Mouse (Mus musculus) heart, postnatal 0 days (tissue): Measurements from ENCODE around the gene Ahnak. TPM values are rescaled to one million over a fixed set of nuclear protein-coding genes. Genes with fewer than 3 reads are reported as not detected.

Experiments used
- ATAC-seq: fragments of 200-750 bp; cut with Nextera tagmentation; 2 replicates; pipeline ENCODE4 v1.8.0; 2017; ENCODE audit warnings: low read depth, moderate number of reproducible peaks, moderate library complexity; ENCODE audit not compliant: insufficient read depth
- DNase-seq: peaks from one replicate; pipeline ENCODE4 v3.0.0-alpha.2; 2016; ENCODE audit warnings: low spot score
- H3K27ac ChIP-seq: fragments of 300-500 bp; sonication (generic); 2 replicates; pipeline ENCODE4 v1.5.1; 2014; ENCODE audit warnings: low read depth, mild to moderate bottlenecking
- H3K27me3 ChIP-seq: fragments of 300-500 bp; sonication (generic); 2 replicates; pipeline ENCODE4 v1.6.1; 2014; ENCODE audit warnings: low read length, mixed read lengths; ENCODE audit not compliant: control insufficient read depth, insufficient read depth
- H3K36me3 ChIP-seq: fragments of 300-500 bp; sonication (generic); replicated peaks from 2 replicates; pipeline ENCODE4 v1.6.1; 2014; ENCODE audit warnings: low read length, mixed read lengths; ENCODE audit not compliant: control insufficient read depth, insufficient read depth
- H3K4me1 ChIP-seq: fragments of 300-500 bp; sonication (generic); 2 replicates; pipeline ENCODE4 v1.6.1; 2014; ENCODE audit warnings: antibody characterized with exemption; ENCODE audit not compliant: control insufficient read depth, insufficient read depth
- H3K4me2 ChIP-seq: fragments of 300-500 bp; sonication (generic); 2 replicates; pipeline ENCODE4 v1.6.1; 2014; ENCODE audit warnings: low read depth, mild to moderate bottlenecking, low read length, moderate library complexity
- H3K4me3 ChIP-seq: fragments of 300-500 bp; sonication (generic); 2 replicates; pipeline ENCODE4 v1.5.1; 2014; ENCODE audit warnings: low read depth, low read length
- H3K9ac ChIP-seq: fragments of 300-500 bp; sonication (generic); replicated peaks from 2 replicates; pipeline ENCODE4 v1.6.1; 2014; ENCODE audit warnings: low read depth, low read length, mixed read lengths
- H3K9me3 ChIP-seq: fragments of 300-500 bp; sonication (generic); replicated peaks from 2 replicates; pipeline ENCODE4 v1.6.1; 2016; ENCODE audit warnings: low read length; ENCODE audit not compliant: control insufficient read depth
- CTCF ChIP-seq: IDR thresholded peaks from 2 replicates; pipeline ENCODE4 v1.5.1; 2016; ENCODE audit warnings: antibody characterized with exemption, control low read depth, low read depth
- EP300 ChIP-seq: IDR thresholded peaks from 2 replicates; pipeline ENCODE4 v1.6.1; 2016; ENCODE audit warnings: antibody characterized with exemption, low read depth
- WGBS: fragments of 180-500 bp; shearing (Covaris S2); extraction: QIAGEN DNeasy Blood & Tissue Kit; methylation state at CpG from one replicate; pipeline ENCODE4 v1.1.7; 2014; 5-methylcytosine and 5-hydroxymethylcytosine counted together
- polyA plus RNA-seq: library from polyadenylated mRNA; unstranded; fragments of >200 nt; fragmentation: Nextera tagmentation; extraction: Ambion mirVana; gene quantifications from 2 replicates; pipeline ENCODE4 v1.2.1, GENCODE M21; 2015
- total RNA-seq: library from RNA; depleted of rRNA; stranded (reverse); fragments of >200 nt; gene quantifications from 2 replicates; pipeline ENCODE4 v1.2.3, GENCODE M21; 2014; ENCODE audit warnings: low replicate concordance

Ahnak gene
- total and polyA plus RNA-seq, 2 experiments from 2014 or later, result 56.8 to 122 TPM

DNA sequence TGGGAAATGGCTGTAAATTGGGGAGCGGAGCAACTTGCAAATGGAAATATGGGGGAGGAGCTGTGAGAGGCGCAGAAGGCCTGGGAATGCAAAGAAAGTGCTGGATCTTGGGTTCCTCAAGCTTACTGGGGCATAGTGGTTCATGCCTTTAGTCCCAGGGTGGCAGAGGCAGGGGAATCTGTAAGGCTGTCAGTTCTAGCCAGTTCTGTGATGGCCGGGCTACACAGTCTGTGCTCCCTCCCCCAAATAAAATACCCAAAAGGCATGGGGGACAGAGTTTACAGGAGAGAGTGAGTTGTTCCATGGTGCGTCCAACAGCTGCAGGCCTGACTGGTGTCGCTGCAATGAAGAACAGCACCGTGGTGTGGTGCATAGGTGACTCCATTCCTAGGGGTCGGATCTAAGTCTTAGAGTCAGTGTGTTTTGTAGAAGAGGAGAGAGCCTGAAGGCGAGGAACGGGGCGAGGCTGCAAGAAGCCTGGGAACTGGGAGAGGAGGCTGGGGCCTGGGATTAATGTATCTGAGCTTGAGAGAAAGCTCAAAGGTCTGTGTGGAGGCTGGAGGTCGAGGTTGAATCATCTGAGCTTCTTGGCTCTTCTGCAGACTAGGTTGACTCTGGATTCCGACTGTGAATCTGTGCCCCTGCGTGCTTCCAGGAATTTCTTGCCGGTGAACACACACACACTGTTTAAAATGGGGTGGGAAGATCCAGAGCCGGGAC lies 578 bp upstream of the Ahnak start:
- peak overlapping the region; percentile 97 for H3K27ac ChIP-seq
- peaks cover 69% of the 10 kb centered on the region for H3K4me1 ChIP-seq
- H3K36me3 ChIP-seq, result no peaks in the 10 kb centered on the region
- 26% methylated on average over 15 of the region's 15 CpGs for WGBS
- H3K4me2 ChIP-seq, result peak overlapping the region; percentile 71
- H3K9me3 ChIP-seq, result no peaks in the 10 kb centered on the region
- no peak for TF ChIP-seq EP300
- no peak for TF ChIP-seq CTCF
- H3K27me3 ChIP-seq, result no peaks in the 10 kb centered on the region
- peak overlapping the region; percentile 85 for H3K9ac ChIP-seq
- DNase-seq (no peak), ATAC-seq (no peak)
- H3K4me3 ChIP-seq, result peak overlapping the region; percentile 75

DNA sequence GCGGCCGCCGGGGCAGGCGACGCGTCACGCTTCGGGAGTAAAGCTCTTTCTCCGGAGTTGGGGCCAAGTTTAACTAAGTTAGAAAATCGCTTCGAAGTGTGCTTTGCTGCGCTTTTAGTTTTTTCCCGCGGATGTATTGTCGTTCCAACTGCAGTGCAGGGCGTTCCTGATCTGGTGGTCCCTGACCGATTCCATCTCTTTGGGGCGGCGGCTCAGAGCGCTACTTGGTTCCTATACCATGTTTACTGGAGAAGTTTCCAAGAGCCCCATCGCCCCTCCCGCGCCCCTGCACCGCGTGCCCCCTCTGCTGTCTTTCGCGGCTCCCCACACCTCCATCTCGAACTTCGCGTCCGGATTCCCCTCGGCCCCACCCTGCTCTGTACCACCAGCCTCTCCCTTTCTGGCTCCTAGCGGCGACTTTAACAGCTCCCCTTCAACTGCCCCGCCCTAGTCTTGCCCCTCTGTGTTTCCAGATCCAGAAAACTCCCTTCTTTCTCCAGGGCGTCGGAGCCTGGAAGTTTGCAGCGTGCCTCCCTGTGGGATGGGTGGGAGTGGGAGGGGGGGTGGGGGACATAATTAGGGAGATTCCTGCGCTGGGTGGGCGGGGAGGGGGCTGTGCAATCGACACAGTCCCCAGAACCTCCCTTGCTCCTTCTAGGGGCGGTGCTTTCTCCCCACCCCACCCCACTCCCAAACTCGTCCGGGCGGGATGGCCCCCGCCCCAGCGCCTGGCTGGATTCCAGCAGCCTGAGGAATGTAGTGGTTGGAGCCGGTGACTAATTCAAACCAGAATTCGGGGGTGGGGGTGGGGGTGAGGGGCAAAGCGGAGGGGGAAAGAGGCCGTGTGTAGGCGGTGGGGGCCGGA lies 715 bp downstream of the Ahnak start:
- no peaks in the 10 kb centered on the region for H3K9me3 ChIP-seq
- DNase-seq (peak; percentile 87), ATAC-seq (peak; percentile 73)
- H3K9ac ChIP-seq, result peak overlapping the region; percentile 85
- TF ChIP-seq CTCF, result peak; percentile 28
- no peak for TF ChIP-seq EP300
- peak overlapping the region; percentile 71 for H3K4me2 ChIP-seq
- peak overlapping the region; percentile 97 for H3K27ac ChIP-seq
- no peaks in the 10 kb centered on the region for H3K27me3 ChIP-seq
- 1% methylated on average over 53 of the region's 53 CpGs for WGBS
- H3K4me3 ChIP-seq, result peak overlapping the region; percentile 75
- H3K4me1 ChIP-seq, result peaks cover 69% of the 10 kb centered on the region
- no peaks in the 10 kb centered on the region for H3K36me3 ChIP-seq

DNA sequence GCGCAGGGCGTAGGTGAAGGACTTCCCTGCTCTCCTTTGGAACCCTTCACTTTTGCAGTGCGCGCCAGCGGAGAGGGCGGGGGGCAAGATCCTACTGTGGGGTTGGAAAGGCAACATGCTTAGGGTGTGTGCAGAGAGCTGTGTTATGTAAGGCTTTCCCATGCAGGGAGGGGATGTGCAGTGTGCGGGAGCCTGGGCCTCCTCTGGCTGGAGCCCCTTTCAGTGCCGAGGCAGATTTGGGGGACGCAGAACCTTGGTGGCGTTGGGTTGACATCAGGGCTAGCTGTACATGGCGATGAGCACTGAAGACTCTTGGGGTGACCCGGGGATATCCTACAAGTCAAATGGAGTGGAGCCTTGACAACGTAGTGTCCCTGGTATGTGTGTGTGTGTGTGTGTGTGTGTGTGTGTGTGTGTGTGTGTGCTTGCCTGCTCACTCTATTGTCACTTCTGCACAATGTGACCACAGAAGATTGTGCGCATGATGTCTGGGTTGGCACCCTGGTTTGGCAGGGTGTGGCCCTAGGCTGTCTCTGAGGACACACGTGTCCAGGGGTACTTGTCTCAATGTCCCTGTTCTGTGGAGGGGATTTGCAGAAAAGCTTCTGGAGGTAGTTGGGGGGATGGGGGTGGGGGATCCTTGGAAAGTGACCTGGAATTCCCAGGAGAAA lies 1.5 kb downstream of the Ahnak start:
- ATAC-seq (peak; percentile 21), DNase-seq (peak; percentile 7)
- H3K4me3 ChIP-seq, result peak overlapping the region; percentile 75
- peak overlapping the region; percentile 85 for H3K9ac ChIP-seq
- peaks cover 69% of the 10 kb centered on the region for H3K4me1 ChIP-seq
- H3K27me3 ChIP-seq, result no peaks in the 10 kb centered on the region
- no peaks in the 10 kb centered on the region for H3K36me3 ChIP-seq
- no peaks in the 10 kb centered on the region for H3K9me3 ChIP-seq
- peak overlapping the region; percentile 97 for H3K27ac ChIP-seq
- peak overlapping the region; percentile 71 for H3K4me2 ChIP-seq
- no peak for TF ChIP-seq CTCF
- TF ChIP-seq EP300, result no peak
- 5% methylated on average over 15 of the region's 15 CpGs for WGBS

DNA sequence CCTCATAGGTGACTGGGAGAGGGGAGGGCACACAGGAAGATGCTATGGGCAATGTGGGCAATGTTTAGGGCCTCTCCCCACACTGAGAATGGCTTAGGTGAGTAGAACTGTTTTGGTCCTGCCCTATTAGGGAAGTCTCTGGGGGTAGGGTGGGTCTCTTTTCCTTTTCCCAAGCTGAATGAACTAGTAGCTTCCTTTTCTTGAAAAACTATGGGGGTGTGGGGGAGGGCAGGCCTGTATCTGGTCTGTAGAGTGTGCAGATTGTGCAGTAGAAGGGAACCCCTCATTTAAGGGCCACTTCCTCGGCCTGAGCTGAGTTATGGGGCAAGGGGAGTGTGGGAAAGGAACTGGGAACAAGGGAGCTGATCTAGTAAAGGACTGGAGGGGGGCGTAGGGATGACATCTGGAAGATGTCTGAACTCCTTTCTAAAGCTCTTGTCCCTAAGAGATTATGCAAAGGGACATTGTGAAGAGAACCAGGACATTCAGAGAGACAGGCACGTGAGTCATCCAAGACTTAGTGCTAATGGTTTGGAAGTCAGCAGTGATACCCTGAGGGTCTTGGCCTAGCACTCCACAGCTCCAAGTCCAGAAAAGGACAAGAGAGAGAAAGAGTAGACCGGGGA lies 2.3 kb downstream of the Ahnak start:
- TF ChIP-seq EP300 (no peak), CTCF (no peak)
- peak overlapping the region; percentile 75 for H3K4me3 ChIP-seq
- H3K9me3 ChIP-seq, result no peaks in the 10 kb centered on the region
- no peaks in the 10 kb centered on the region for H3K36me3 ChIP-seq
- no peak for ATAC-seq
- peaks cover 69% of the 10 kb centered on the region for H3K4me1 ChIP-seq
- 16% methylated on average over 4 of the region's 4 CpGs for WGBS
- peak overlapping the region; percentile 85 for H3K9ac ChIP-seq
- no peaks in the 10 kb centered on the region for H3K27me3 ChIP-seq
- H3K27ac ChIP-seq, result peak overlapping the region; percentile 97
- no peak for DNase-seq
- H3K4me2 ChIP-seq, result peak overlapping the region; percentile 71
